ENCODE assay signal across 26 mouse cellular contexts in genomic region chr11:37666925-37667324, GRCm38 (mm10).
"Had no signal": no experiment of that assay in that cellular context is flagged by ENCODE, and none has a peak within 500 bp of the region (broad histone marks: within the 10 kb centered on the region; RNA-seq: fewer than 3 reads in every experiment).

No protein-coding gene starts in this region.

- ATAC-seq: forebrain, embryonic 13.5 days; forebrain, embryonic 14.5 days; forebrain, embryonic 15.5 days; forebrain, embryonic 16.5 days; forebrain, postnatal 0 days had no signal

- H3K9me3 ChIP-seq: embryonic facial prominence, embryonic 10.5 days; embryonic facial prominence, embryonic 12.5 days; embryonic facial prominence, embryonic 13.5 days; embryonic facial prominence, embryonic 15.5 days; forebrain, embryonic 10.5 days; forebrain, embryonic 12.5 days; forebrain, embryonic 13.5 days; forebrain, embryonic 15.5 days had no signal

- H3K27ac ChIP-seq: embryonic facial prominence, embryonic 10.5 days; embryonic facial prominence, embryonic 12.5 days; embryonic facial prominence, embryonic 13.5 days; embryonic facial prominence, embryonic 15.5 days; forebrain, embryonic 10.5 days; forebrain, embryonic 12.5 days; forebrain, embryonic 13.5 days; forebrain, embryonic 15.5 days; gastrocnemius, adult 2 months; heart, adult 2 months had no signal

- H3K27me3 ChIP-seq: embryonic facial prominence, embryonic 12.5 days; embryonic facial prominence, embryonic 13.5 days; embryonic facial prominence, embryonic 15.5 days; forebrain, embryonic 12.5 days; forebrain, embryonic 13.5 days; forebrain, embryonic 15.5 days had no signal

- H3K36me3 ChIP-seq: embryonic facial prominence, embryonic 10.5 days; embryonic facial prominence, embryonic 12.5 days; embryonic facial prominence, embryonic 13.5 days; embryonic facial prominence, embryonic 15.5 days; forebrain, embryonic 10.5 days; forebrain, embryonic 12.5 days; forebrain, embryonic 15.5 days had no signal

- DNase-seq: cerebellum, adult 9-11 months; cerebellum, postnatal 10 days; cerebellum, postnatal 14 days; cerebellum, postnatal 25 days; cerebellum, postnatal 36 days; embryo, embryonic 11 days; forebrain, postnatal 0 days; gastrocnemius, adult 2 months; gastrocnemius, postnatal 10 days; gastrocnemius, postnatal 14 days; gastrocnemius, postnatal 25 days; gastrocnemius, postnatal 36 days; heart, adult 11 months; heart, adult 18-20 months; heart, adult 2 months had no signal

- H3K4me2 ChIP-seq: embryonic facial prominence, embryonic 12.5 days; embryonic facial prominence, embryonic 13.5 days; embryonic facial prominence, embryonic 15.5 days; forebrain, embryonic 12.5 days; forebrain, embryonic 13.5 days; forebrain, embryonic 15.5 days had no signal

- H3K4me3 ChIP-seq: embryonic facial prominence, embryonic 10.5 days; embryonic facial prominence, embryonic 12.5 days; embryonic facial prominence, embryonic 13.5 days; embryonic facial prominence, embryonic 15.5 days; erythroblast, embryonic 14.5 days; forebrain, embryonic 10.5 days; forebrain, embryonic 12.5 days; forebrain, embryonic 13.5 days; forebrain, embryonic 15.5 days; gastrocnemius, adult 2 months; heart, adult 2 months had no signal

- H3K9ac ChIP-seq: embryonic facial prominence, embryonic 12.5 days; embryonic facial prominence, embryonic 13.5 days; embryonic facial prominence, embryonic 15.5 days; forebrain, embryonic 12.5 days; forebrain, embryonic 13.5 days; forebrain, embryonic 15.5 days; forebrain, postnatal 0 days had no signal

- H3K4me1 ChIP-seq: embryonic facial prominence, embryonic 10.5 days; embryonic facial prominence, embryonic 12.5 days; embryonic facial prominence, embryonic 13.5 days; embryonic facial prominence, embryonic 15.5 days; forebrain, embryonic 15.5 days had no signal
